Mouse (Mus musculus): ENCODE measurements around the gene Zfp335.

DNA sequence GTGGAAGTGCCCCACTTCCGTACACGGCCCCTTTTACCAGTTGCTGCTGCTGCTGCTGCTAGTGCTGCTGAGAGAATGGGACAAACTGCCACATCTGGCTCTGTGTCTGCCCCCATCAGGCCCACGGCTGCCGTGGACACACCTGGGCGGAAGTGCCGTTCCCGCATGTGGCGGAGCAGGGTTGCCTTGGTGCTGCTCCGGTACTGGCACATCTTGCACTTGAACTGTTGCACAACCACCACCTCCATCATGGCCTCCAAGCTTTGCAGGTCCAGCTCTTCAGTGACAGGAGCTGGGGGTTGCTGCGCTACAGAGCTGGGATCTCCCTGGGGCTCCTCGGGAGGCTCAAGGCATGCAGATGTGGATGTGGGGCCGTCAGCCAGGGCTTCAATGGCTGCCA lies 4.0 kb downstream of the Zfp335 start:
- TF ChIP-seq CTCF (IDR thresholded peaks at IDR 0.05; ENCODE audit: low read depth) (no peak), EP300 (IDR thresholded peaks at IDR 0.05; ENCODE audit: low read depth) (no peak)

Data from liver, embryonic 14.5 days (tissue).